ENCODE assay signal across 13 mouse cellular contexts in the genomic region with DNA sequence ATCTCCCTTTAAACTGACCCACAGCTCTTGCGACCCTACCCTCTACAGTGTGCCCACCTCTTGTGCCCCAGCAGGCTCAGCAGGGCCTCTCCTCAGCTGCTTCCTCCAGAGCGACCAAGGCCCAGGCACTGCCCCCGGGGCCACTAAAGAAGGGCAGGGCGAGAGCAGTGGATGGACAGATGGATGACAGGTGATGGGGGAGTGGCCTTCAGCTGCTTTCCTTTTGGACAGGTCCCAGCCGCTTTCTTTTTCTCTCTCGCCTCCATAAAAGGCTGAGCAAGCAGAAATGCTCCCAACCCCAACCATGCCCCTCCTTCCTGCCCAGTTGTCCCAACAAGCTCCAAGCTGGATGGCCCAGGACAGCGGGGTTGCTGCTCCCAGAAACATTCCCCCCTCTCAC. TPM values are rescaled to one million over a fixed set of nuclear protein-coding genes. Genes with fewer than 3 reads are reported as not detected.
DNase-seq lines count a peak whose midpoint lies in the region; ATAC-seq and TF ChIP-seq lines count a peak whose summit lies in the region.
"Had no signal": no experiment of that assay in that cellular context is flagged by ENCODE, and none has a peak within 500 bp of the region (broad histone marks: within the 10 kb centered on the region; RNA-seq: fewer than 3 reads in every experiment).

No protein-coding gene starts in this region.

- no peak; the same call in 1 of the 2 replicates for ATAC-seq in hindbrain, embryonic 11.5 days (ENCODE audit: low FRiP score)
- ATAC-seq in neural tube, embryonic 14.5 days (ENCODE audit: low read depth), result no peak

- peak overlapping the region; percentile 78 for H3K4me3 ChIP-seq in layer of hippocampus, adult 2 months
- no peak overlapping the region for H3K4me3 ChIP-seq in hindbrain, embryonic 11.5 days (ENCODE audit: low read depth, low read length)
- no peak overlapping the region for H3K4me3 ChIP-seq in neural tube, embryonic 14.5 days (ENCODE audit: low read depth, low read length)

- peak overlapping the region; percentile 96 for H3K27ac ChIP-seq in layer of hippocampus, adult 2 months
- H3K27ac ChIP-seq in hindbrain, embryonic 11.5 days (ENCODE audit: low read depth, low read length), result no peak overlapping the region
- H3K27ac ChIP-seq in neural tube, embryonic 14.5 days (ENCODE audit: low read depth, low read length), result no peak overlapping the region

- TF ChIP-seq CTCF in layer of hippocampus, adult 2 months (conservative IDR thresholded peaks at IDR 0.05), result no peak

- H3K4me2 ChIP-seq in hindbrain, embryonic 11.5 days (replicated peaks; ENCODE audit: low read depth, low read length), result peak overlapping the region; percentile 6; the same call in 1 of the 2 replicates
- H3K4me2 ChIP-seq in neural tube, embryonic 14.5 days (ENCODE audit: low read depth, low read length), result peak overlapping the region; percentile 23; the same call in 1 of the 2 replicates

- H3K9ac ChIP-seq in hindbrain, embryonic 11.5 days (ENCODE audit: low read depth, low read length), result no peak overlapping the region
- H3K9ac ChIP-seq in neural tube, embryonic 14.5 days (replicated peaks; ENCODE audit: low read depth, low read length), result peak overlapping the region; percentile 18; the same call in 1 of the 2 replicates

- DNase-seq in layer of hippocampus, adult 2 months (ENCODE audit: low spot score in 2 of 2), result no peak
- no peak for DNase-seq in layer of hippocampus, adult 18-20 months (ENCODE audit: low spot score in 2 of 2)
- DNase-seq in hindbrain, embryonic 11.5 days (ENCODE audit: low spot score), result no peak
- DNase-seq in kidney, postnatal 25 days, result peak; percentile 55 to 80
- DNase-seq in spleen, postnatal 36 days (ENCODE audit: low spot score in 2 of 2), result no peak
- DNase-seq in adipocyte (ENCODE audit: low spot score), result no peak
- DNase-seq in T-cell, adult 2 months (ENCODE audit: low spot score), result no peak
- DNase-seq: adrenal gland, postnatal 10 days; cerebellum, adult 9-11 months; heart, postnatal 10 days; lung, adult 18-20 months; thymus, postnatal 36 days had no signal

- peaks cover 11% of the 10 kb centered on the region for H3K4me1 ChIP-seq in hindbrain, embryonic 11.5 days (replicated peaks; ENCODE audit: control insufficient read depth, insufficient read depth, low read length)
- H3K4me1 ChIP-seq in neural tube, embryonic 14.5 days (ENCODE audit: control insufficient read depth, insufficient read depth, low read length), result peaks cover 9% of the 10 kb centered on the region; the same call in 1 of the 2 replicates

- no peaks in the 10 kb centered on the region for H3K36me3 ChIP-seq in hindbrain, embryonic 11.5 days (ENCODE audit: control insufficient read depth, insufficient read depth, low read length)
- no peaks in the 10 kb centered on the region for H3K36me3 ChIP-seq in neural tube, embryonic 14.5 days (ENCODE audit: control insufficient read depth, insufficient read depth, low read length)

- WGBS in hindbrain, embryonic 11.5 days, result 31% methylated on average over 7 of the region's 7 CpGs
- 33% methylated on average over 6 of the region's 7 CpGs for WGBS in neural tube, embryonic 14.5 days

- no peaks in the 10 kb centered on the region for H3K9me3 ChIP-seq in hindbrain, embryonic 11.5 days (ENCODE audit: control insufficient read depth, low read length)
- no peaks in the 10 kb centered on the region for H3K9me3 ChIP-seq in neural tube, embryonic 14.5 days (ENCODE audit: control insufficient read depth, low read length)

- peaks cover 18% of the 10 kb centered on the region for H3K27me3 ChIP-seq in hindbrain, embryonic 11.5 days (ENCODE audit: control insufficient read depth, insufficient read depth, low read length)
- H3K27me3 ChIP-seq in neural tube, embryonic 14.5 days (ENCODE audit: control insufficient read depth, insufficient read depth, low read length), result no peaks in the 10 kb centered on the region; the same call in 1 of the 2 replicates

RNA-seq across cellular contexts. Expression of gene Shisal1, which starts 2.7 kb away (rescaled TPM):
- 10 to 100 TPM; 61.4 to 63.9 TPM for total RNA-seq in layer of hippocampus, adult 2 months (2021)
- total RNA-seq in layer of hippocampus, adult 18-20 months (2021), result 10 to 100 TPM; 55.5 to 61.5 TPM
- 3.2 and 5.0 TPM in 2 replicates for polyA plus RNA-seq in hindbrain, embryonic 11.5 days (2014; fragmentation: Nextera tagmentation; extraction: Ambion mirVana)
- polyA plus RNA-seq in neural tube, embryonic 14.5 days (2014; fragmentation: Nextera tagmentation; extraction: Ambion mirVana), result 5.5 and 11.9 TPM in 2 replicates

Comparison
In these comparisons a context has a peak if more than half of its experiments do, and no peak if none do; other contexts are left out.
1. DNase-seq: peak in kidney, postnatal 25 days (2 of 2); none in layer of hippocampus, adult 2 months (0 of 2), layer of hippocampus, adult 18-20 months (0 of 2), hindbrain, embryonic 11.5 days (single experiment), spleen, postnatal 36 days (0 of 2), adipocyte (single experiment) and T-cell, adult 2 months (single experiment).